ENCODE assay signal across 13 mouse cellular contexts in genomic region chr5:135208197-135208596, GRCm38 (mm10). TPM values are rescaled to one million over a fixed set of nuclear protein-coding genes. Genes with fewer than 3 reads are reported as not detected.
DNase-seq lines count a peak whose midpoint lies in the region; ATAC-seq and TF ChIP-seq lines count a peak whose summit lies in the region.
"Had no signal": no experiment of that assay in that cellular context is flagged by ENCODE, and none has a peak within 500 bp of the region (broad histone marks: within the 10 kb centered on the region; RNA-seq: fewer than 3 reads in every experiment).

No protein-coding gene starts in this region.

- H3K27me3 ChIP-seq in lung, postnatal 0 days (replicated peaks; ENCODE audit: insufficient read depth, low read length) = no peaks in the 10 kb centered on the region
- H3K27me3 ChIP-seq in G1E (ENCODE audit: insufficient read depth, low read length) = no peaks in the 10 kb centered on the region
- H3K27me3 ChIP-seq in forebrain, embryonic 14.5 days (replicated peaks; ENCODE audit: control insufficient read depth, insufficient read depth, low read length) = no peaks in the 10 kb centered on the region
- H3K27me3 ChIP-seq in forebrain, embryonic 10.5 days (ENCODE audit: poor library complexity, severe bottlenecking) = no peaks in the 10 kb centered on the region

- peaks cover 41% of the 10 kb centered on the region for H3K36me3 ChIP-seq in lung, postnatal 0 days (ENCODE audit: insufficient read depth, low read length)
- peaks cover 97% of the 10 kb centered on the region for H3K36me3 ChIP-seq in G1E (replicated peaks)
- peaks cover 92% of the 10 kb centered on the region for H3K36me3 ChIP-seq in forebrain, embryonic 14.5 days (ENCODE audit: control insufficient read depth, insufficient read depth, low read length)
- H3K36me3 ChIP-seq in forebrain, embryonic 10.5 days (replicated peaks) = peaks cover 99% of the 10 kb centered on the region

- no peak overlapping the region for H3K27ac ChIP-seq in lung, postnatal 0 days (ENCODE audit: low read length)
- H3K27ac ChIP-seq in forebrain, embryonic 14.5 days (ENCODE audit: low read depth, low read length) = no peak overlapping the region
- H3K27ac ChIP-seq in forebrain, embryonic 10.5 days = no peak overlapping the region

- DNase-seq in heart, adult 11 months = peak; percentile 17
- no peak for DNase-seq in heart, adult 18-20 months
- DNase-seq in lung, postnatal 0 days (ENCODE audit: low spot score) = no peak
- no peak for DNase-seq in lung, postnatal 10 days
- DNase-seq in G1E (ENCODE audit: low spot score) = no peak
- DNase-seq in retina, embryonic 14.5 days (ENCODE audit: low spot score) = peak; percentile 22
- DNase-seq in forebrain, embryonic 14.5 days (ENCODE audit: low spot score) = no peak
- no peak for DNase-seq in forebrain, embryonic 10.5 days (ENCODE audit: extremely low spot score, low spot score)
- DNase-seq: adrenal gland, adult 8-10 months; cerebellum, adult 11 months; heart, postnatal 14 days; lung, postnatal 36 days had no signal

- no peak overlapping the region for H3K4me3 ChIP-seq in lung, postnatal 0 days (ENCODE audit: low read depth, low read length)
- no peak overlapping the region for H3K4me3 ChIP-seq in G1E (ENCODE audit: low read depth, low read length)
- H3K4me3 ChIP-seq in forebrain, embryonic 14.5 days (ENCODE audit: low read depth, low read length) = no peak overlapping the region
- no peak overlapping the region for H3K4me3 ChIP-seq in forebrain, embryonic 10.5 days

- no peak overlapping the region for H3K9ac ChIP-seq in lung, postnatal 0 days (replicated peaks; ENCODE audit: low read depth)
- H3K9ac ChIP-seq in forebrain, embryonic 14.5 days (ENCODE audit: low read length) = no peak overlapping the region

- ATAC-seq in lung, postnatal 0 days = no peak
- no peak; the same call in 1 of the 2 replicates for ATAC-seq in G1E (ENCODE audit: extremely low read depth, insufficient number of reproducible peaks, low FRiP score, poor library complexity, severe bottlenecking)
- ATAC-seq in forebrain, embryonic 14.5 days = no peak
- ATAC-seq: intestine, embryonic 16.5 days had no signal

- no peaks in the 10 kb centered on the region for H3K9me3 ChIP-seq in lung, postnatal 0 days (ENCODE audit: low read length)
- no peaks in the 10 kb centered on the region for H3K9me3 ChIP-seq in G1E (replicated peaks)
- H3K9me3 ChIP-seq in forebrain, embryonic 14.5 days (replicated peaks; ENCODE audit: control insufficient read depth, low read length) = no peaks in the 10 kb centered on the region
- no peaks in the 10 kb centered on the region for H3K9me3 ChIP-seq in forebrain, embryonic 10.5 days

- no peaks in the 10 kb centered on the region for H3K4me1 ChIP-seq in lung, postnatal 0 days (ENCODE audit: insufficient read depth, low read depth, low read length)
- H3K4me1 ChIP-seq in G1E (ENCODE audit: insufficient read depth, low read depth, low read length) = peaks cover 5% of the 10 kb centered on the region
- H3K4me1 ChIP-seq in forebrain, embryonic 14.5 days (ENCODE audit: control insufficient read depth, insufficient read depth, low read length) = no peaks in the 10 kb centered on the region
- H3K4me1 ChIP-seq in forebrain, embryonic 10.5 days = no peaks in the 10 kb centered on the region

- no peak overlapping the region for H3K4me2 ChIP-seq in lung, postnatal 0 days (replicated peaks; ENCODE audit: low read depth, low read length)
- H3K4me2 ChIP-seq in forebrain, embryonic 14.5 days (ENCODE audit: low read length) = no peak overlapping the region

- 81% methylated on average over 1 of the region's 1 CpGs for WGBS in lung, postnatal 0 days
- 98% methylated on average over 1 of the region's 1 CpGs for WGBS in forebrain, embryonic 14.5 days
- 95% methylated on average over 1 of the region's 1 CpGs for WGBS in forebrain, embryonic 10.5 days

- TF ChIP-seq CTCF in lung, postnatal 0 days (IDR thresholded peaks at IDR 0.05) = peak; percentile 51
- TF ChIP-seq CTCF in G1E (IDR thresholded peaks at IDR 0.05; ENCODE audit: low read depth, low read length) = peak; percentile 28; the same call in 1 of the 2 replicates

- TF ChIP-seq EP300 in lung, postnatal 0 days (IDR thresholded peaks at IDR 0.05) = no peak

RNA-seq across cellular contexts. Expression of gene Baz1b, which starts 21.1 kb away (rescaled TPM):
- total RNA-seq in heart, adult 18-20 months (2021) = 10 to 100 TPM; 39.2 to 43.7 TPM
- polyA plus RNA-seq in lung, postnatal 0 days (2015; fragmentation: Nextera tagmentation; extraction: Ambion mirVana) = 14.6 and 19.2 TPM in 2 replicates
- total RNA-seq in G1E (2014; fragmentation: Nextera tagmentation) = 223 and 232 TPM in 2 replicates
- total RNA-seq in G1E (2017) = 159 and 187 TPM in 2 replicates
- polyA plus RNA-seq in G1E (2012) = 65.7 and 67.9 TPM in 2 replicates
- 35.5 and 44.3 TPM in 2 replicates for polyA plus RNA-seq in forebrain, embryonic 14.5 days (2014; fragmentation: Nextera tagmentation; extraction: Ambion mirVana)
- 58.0 and 59.1 TPM in 2 replicates for polyA plus RNA-seq in forebrain, embryonic 10.5 days (2016; fragmentation: Nextera tagmentation; extraction: Ambion mirVana)

RNA-seq across cellular contexts. Expression of gene Bcl7b, which starts 40.1 kb away (rescaled TPM):
- 10 to 100 TPM; 47.0 to 47.8 TPM for total RNA-seq in heart, adult 18-20 months (2021)
- 63.1 and 65.7 TPM in 2 replicates for polyA plus RNA-seq in lung, postnatal 0 days (2015; fragmentation: Nextera tagmentation; extraction: Ambion mirVana)
- total RNA-seq in G1E (2014; fragmentation: Nextera tagmentation) = 33.6 and 54.5 TPM in 2 replicates
- 23.5 and 27.9 TPM in 2 replicates for total RNA-seq in G1E (2017)
- 51.1 and 52.4 TPM in 2 replicates for polyA plus RNA-seq in G1E (2012)
- polyA plus RNA-seq in forebrain, embryonic 14.5 days (2014; fragmentation: Nextera tagmentation; extraction: Ambion mirVana) = 47.4 and 48.9 TPM in 2 replicates
- polyA plus RNA-seq in forebrain, embryonic 10.5 days (2016; fragmentation: Nextera tagmentation; extraction: Ambion mirVana) = 43.3 and 44.4 TPM in 2 replicates

RNA-seq across cellular contexts. Expression of gene Fzd9, which starts 42.8 kb away (rescaled TPM):
- total RNA-seq in heart, adult 18-20 months (2021) = 1 to 10 TPM; 1.6 to 2.2 TPM
- polyA plus RNA-seq in lung, postnatal 0 days (2015; fragmentation: Nextera tagmentation; extraction: Ambion mirVana) = 0.19 and 0.33 TPM in 2 replicates
- total RNA-seq in G1E (2014; fragmentation: Nextera tagmentation) (not detected in 2 replicates), G1E (2017) (0.17 TPM in 1 of 2 replicates, not detected in the other)
- polyA plus RNA-seq in G1E (2012) = 0.66 and 0.94 TPM in 2 replicates
- polyA plus RNA-seq in forebrain, embryonic 14.5 days (2014; fragmentation: Nextera tagmentation; extraction: Ambion mirVana) = 11.4 and 12.4 TPM in 2 replicates
- polyA plus RNA-seq in forebrain, embryonic 10.5 days (2016; fragmentation: Nextera tagmentation; extraction: Ambion mirVana) = 13.6 and 14.1 TPM in 2 replicates

RNA-seq across cellular contexts. Expression of gene Tbl2, which starts 58.7 kb away (rescaled TPM):
- total RNA-seq in heart, adult 18-20 months (2021) = 10 to 100 TPM in 1 of 2 experiments, 1 to 10 TPM in 1; 9.5 to 11.3 TPM
- polyA plus RNA-seq in lung, postnatal 0 days (2015; fragmentation: Nextera tagmentation; extraction: Ambion mirVana) = 8.7 and 9.5 TPM in 2 replicates
- 27.9 and 37.2 TPM in 2 replicates for total RNA-seq in G1E (2014; fragmentation: Nextera tagmentation)
- 21.5 and 25.1 TPM in 2 replicates for total RNA-seq in G1E (2017)
- polyA plus RNA-seq in G1E (2012) = 18.2 and 22.5 TPM in 2 replicates
- polyA plus RNA-seq in forebrain, embryonic 14.5 days (2014; fragmentation: Nextera tagmentation; extraction: Ambion mirVana) = 16.3 and 17.4 TPM in 2 replicates
- 23.8 and 25.0 TPM in 2 replicates for polyA plus RNA-seq in forebrain, embryonic 10.5 days (2016; fragmentation: Nextera tagmentation; extraction: Ambion mirVana)

Comparison
In these comparisons a context has a peak if more than half of its experiments do, and no peak if none do; other contexts are left out.
1. DNase-seq: peak in heart, adult 11 months (single experiment) and retina, embryonic 14.5 days (single experiment); none in heart, adult 18-20 months (0 of 2), lung, postnatal 0 days (single experiment), lung, postnatal 10 days (single experiment), G1E (single experiment), forebrain, embryonic 14.5 days (single experiment) and forebrain, embryonic 10.5 days (single experiment).